17 mouse cellular contexts compared by ENCODE assay signal in the genomic region with DNA sequence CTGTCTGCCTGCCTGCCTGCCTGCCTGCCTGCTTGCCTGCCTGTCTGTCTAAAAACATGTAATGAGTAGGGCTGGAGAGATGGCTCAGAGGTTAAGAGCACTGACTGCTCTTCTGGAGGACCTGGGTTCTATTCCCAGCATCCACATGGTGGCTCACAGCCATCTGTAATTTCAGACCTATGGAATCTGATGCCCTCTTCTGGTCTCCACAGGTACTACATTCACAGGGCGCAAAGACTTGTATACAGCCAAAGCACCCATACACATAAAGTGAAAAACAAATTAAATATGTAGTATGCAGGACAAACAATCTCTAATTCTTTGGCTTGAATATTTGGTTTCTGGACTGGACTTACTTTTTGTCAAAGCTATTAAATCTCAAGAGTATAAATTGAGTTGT. TPM values are rescaled to one million over a fixed set of nuclear protein-coding genes. Genes with fewer than 3 reads are reported as not detected.
DNase-seq lines count a peak whose midpoint lies in the region; ATAC-seq and TF ChIP-seq lines count a peak whose summit lies in the region.
"Had no signal": no experiment of that assay in that cellular context is flagged by ENCODE, and none has a peak within 500 bp of the region (broad histone marks: within the 10 kb centered on the region; RNA-seq: fewer than 3 reads in every experiment).

No protein-coding gene starts in this region.

- H3K27me3 ChIP-seq in kidney, postnatal 0 days (ENCODE audit: insufficient read depth, low read length): no peaks in the 10 kb centered on the region
- no peaks in the 10 kb centered on the region for H3K27me3 ChIP-seq in kidney, embryonic 15.5 days
- H3K27me3 ChIP-seq: forebrain, embryonic 13.5 days; midbrain, embryonic 12.5 days; Patski; stomach, embryonic 15.5 days had no signal

- TF ChIP-seq CTCF in kidney, postnatal 0 days (IDR thresholded peaks at IDR 0.05; ENCODE audit: low read depth): peak; percentile 46

- WGBS in kidney, postnatal 0 days: 97% methylated on average over 1 of the region's 1 CpGs
- WGBS in kidney, embryonic 15.5 days: 97% methylated on average over 1 of the region's 1 CpGs

- H3K4me3 ChIP-seq in kidney, postnatal 0 days (replicated peaks; ENCODE audit: low read depth, low read length): no peak overlapping the region
- H3K4me3 ChIP-seq in kidney, embryonic 15.5 days (replicated peaks): no peak overlapping the region
- H3K4me3 ChIP-seq: forebrain, embryonic 13.5 days; hindbrain, embryonic 10.5 days; midbrain, embryonic 12.5 days; stomach, embryonic 15.5 days had no signal

- no peaks in the 10 kb centered on the region for H3K36me3 ChIP-seq in kidney, postnatal 0 days (ENCODE audit: insufficient read depth, low read length)
- H3K36me3 ChIP-seq in kidney, embryonic 15.5 days: peaks cover 4% of the 10 kb centered on the region; the same call in 1 of the 2 replicates
- H3K36me3 ChIP-seq: stomach, embryonic 15.5 days had no signal

- H3K27ac ChIP-seq in kidney, postnatal 0 days: no peak overlapping the region
- H3K27ac ChIP-seq in kidney, embryonic 15.5 days: no peak overlapping the region
- H3K27ac ChIP-seq: forebrain, embryonic 13.5 days; hindbrain, embryonic 10.5 days; midbrain, embryonic 12.5 days; stomach, embryonic 15.5 days had no signal

- no peak overlapping the region for H3K9ac ChIP-seq in kidney, postnatal 0 days (ENCODE audit: low read depth, low read length)
- H3K9ac ChIP-seq in kidney, embryonic 15.5 days: no peak overlapping the region
- H3K9ac ChIP-seq: forebrain, embryonic 13.5 days; midbrain, embryonic 12.5 days; stomach, embryonic 15.5 days had no signal

- peaks cover 12% of the 10 kb centered on the region; the same call in 1 of the 2 replicates for H3K4me1 ChIP-seq in kidney, postnatal 0 days (replicated peaks; ENCODE audit: insufficient read depth, low read length)
- H3K4me1 ChIP-seq in kidney, embryonic 15.5 days: peaks cover 38% of the 10 kb centered on the region

- no peaks in the 10 kb centered on the region for H3K9me3 ChIP-seq in kidney, postnatal 0 days (replicated peaks; ENCODE audit: low read length)
- no peaks in the 10 kb centered on the region; the same call in 1 of the 2 replicates for H3K9me3 ChIP-seq in kidney, embryonic 15.5 days (replicated peaks)
- H3K9me3 ChIP-seq: forebrain, embryonic 13.5 days; stomach, embryonic 15.5 days had no signal

- no peak overlapping the region for H3K4me2 ChIP-seq in kidney, postnatal 0 days (ENCODE audit: low read length)
- no peak overlapping the region for H3K4me2 ChIP-seq in kidney, embryonic 15.5 days
- H3K4me2 ChIP-seq: forebrain, embryonic 13.5 days; midbrain, embryonic 12.5 days; stomach, embryonic 15.5 days had no signal

- DNase-seq in CD4-positive, CD25-positive, alpha-beta regulatory T cell, adult 2 months (ENCODE audit: low read depth, low spot score): peak; percentile 51
- no peak for DNase-seq in kidney, postnatal 0 days (ENCODE audit: low spot score)
- DNase-seq in 3T3-L1 (ENCODE audit: low read depth, low spot score) (peak; percentile 21), R1 (ENCODE audit: low read depth, low spot score) (peak; percentile 59)
- DNase-seq in adrenal gland, adult 2 months: no peak
- DNase-seq in adrenal gland, postnatal 36 days: no peak
- DNase-seq: adrenal gland, postnatal 25 days; cerebellum, postnatal 36 days; kidney, adult 18-20 months; lung, postnatal 36 days had no signal

- no peak for ATAC-seq in CD4-positive, CD25-positive, alpha-beta regulatory T cell, adult 4 months
- no peak for ATAC-seq in kidney, postnatal 0 days (replicated peaks; ENCODE audit: low FRiP score, low read depth)
- no peak for ATAC-seq in kidney, embryonic 15.5 days (replicated peaks; ENCODE audit: low FRiP score)
- ATAC-seq: forebrain, embryonic 13.5 days; Patski had no signal

RNA-seq across cellular contexts. Expression of a gene that starts 46.7 kb away (rescaled TPM):
- 10 to 100 TPM; 13.5 to 14.0 TPM for polyA plus RNA-seq in CD4-positive, CD25-positive, alpha-beta regulatory T cell, adult 4 months (2017; shearing (Covaris generic))
- polyA plus RNA-seq in kidney, postnatal 0 days (2015; fragmentation: Nextera tagmentation; extraction: Ambion mirVana): 9.6 and 10.6 TPM in 2 replicates
- polyA plus RNA-seq in kidney, embryonic 15.5 days (2015; fragmentation: Nextera tagmentation; extraction: Ambion mirVana): 14.1 and 15.0 TPM in 2 replicates
- 10 to 100 TPM; 25.7 to 34.4 TPM for total RNA-seq in adrenal gland, adult 2 months (2021)
- 17.8 and 21.8 TPM in 2 replicates for polyA plus RNA-seq in adrenal gland, adult 2 months (2012; rRNA removed)
- 10 to 100 TPM; 21.5 to 29.1 TPM for total RNA-seq in adrenal gland, postnatal 36 days (2021)

Comparison
In these comparisons a context has a peak if more than half of its experiments do, and no peak if none do; other contexts are left out.
1. DNase-seq: peak in CD4-positive, CD25-positive, alpha-beta regulatory T cell, adult 2 months (single experiment), 3T3-L1 (single experiment) and R1 (single experiment); none in kidney, postnatal 0 days (single experiment), adrenal gland, adult 2 months (single experiment) and adrenal gland, postnatal 36 days (0 of 2).